In genomic region chr12:110816833-110817232, GRCm38 (mm10) we compare ENCODE assay signal across 12 mouse cellular contexts.
"Had no signal": no experiment of that assay in that cellular context is flagged by ENCODE, and none has a peak within 500 bp of the region (broad histone marks: within the 10 kb centered on the region; RNA-seq: fewer than 3 reads in every experiment).

No protein-coding gene starts in this region.

- H3K4me3 ChIP-seq: limb, embryonic 10.5 days; liver, embryonic 15.5 days; midbrain, embryonic 13.5 days; neural tube, embryonic 15.5 days had no signal

- H3K4me2 ChIP-seq: liver, embryonic 11.5 days; liver, embryonic 15.5 days; lung, embryonic 14.5 days; midbrain, embryonic 13.5 days; neural tube, embryonic 15.5 days had no signal

- DNase-seq: kidney, adult 2 months; kidney, postnatal 4 days; lung, embryonic 14.5 days; right cerebral cortex, adult 18-20 months; right cerebral cortex, postnatal 25 days; thymus, postnatal 4 days had no signal

- ATAC-seq: intestine, embryonic 16.5 days; midbrain, embryonic 13.5 days had no signal

- H3K36me3 ChIP-seq: liver, embryonic 15.5 days had no signal

- H3K27me3 ChIP-seq: liver, embryonic 15.5 days; midbrain, embryonic 13.5 days; neural tube, embryonic 15.5 days had no signal
